Mouse (Mus musculus): ENCODE data around the gene Spag8. TPM values are rescaled to one million over a fixed set of nuclear protein-coding genes. Genes with fewer than 3 reads are reported as not detected.
A peak's percentile ranks its signal among the peaks of the same experiment; 100 is the strongest.

Gene Spag8
- polyA plus RNA-seq, 1 experiment from 2014 or later = 6.7 TPM

DNA sequence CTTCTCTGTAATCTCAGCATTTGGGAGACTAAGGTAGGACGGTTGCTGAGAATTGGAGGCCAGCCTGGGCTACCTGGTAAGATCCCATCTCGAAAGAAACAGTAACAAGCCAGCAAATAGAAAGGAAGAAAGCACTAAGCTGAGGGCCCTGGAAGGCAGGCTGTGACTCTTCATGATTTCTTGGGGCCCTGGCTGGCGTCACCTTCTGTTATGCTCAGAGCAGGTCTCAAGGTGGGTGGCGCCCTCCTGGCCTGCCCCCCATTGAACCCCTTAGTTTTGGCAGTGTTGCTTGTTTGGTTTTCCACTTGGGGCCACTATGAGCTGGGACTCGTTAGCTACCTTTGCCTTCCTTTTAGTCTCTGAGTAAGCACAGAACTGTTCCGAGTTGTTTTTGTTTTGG is 16.6 kb downstream of the Spag8 start:
- Histone ChIP-seq H3K4me2 (replicated peaks) (no peak overlapping the region), H3K9me3 (no peaks in the 10 kb centered on the region), H3K4me3 (no peak overlapping the region), H3K27ac (replicated peaks) (no peak overlapping the region), H3K4me1 (peaks cover 16% of the 10 kb centered on the region), H3K9ac (replicated peaks) (no peak overlapping the region), H3K27me3 (no peaks in the 10 kb centered on the region), H3K36me3 (no peaks in the 10 kb centered on the region)
- 57% methylated on average over 6 of the region's 6 CpGs for WGBS
- no peak for ATAC-seq (replicated peaks)

DNA sequence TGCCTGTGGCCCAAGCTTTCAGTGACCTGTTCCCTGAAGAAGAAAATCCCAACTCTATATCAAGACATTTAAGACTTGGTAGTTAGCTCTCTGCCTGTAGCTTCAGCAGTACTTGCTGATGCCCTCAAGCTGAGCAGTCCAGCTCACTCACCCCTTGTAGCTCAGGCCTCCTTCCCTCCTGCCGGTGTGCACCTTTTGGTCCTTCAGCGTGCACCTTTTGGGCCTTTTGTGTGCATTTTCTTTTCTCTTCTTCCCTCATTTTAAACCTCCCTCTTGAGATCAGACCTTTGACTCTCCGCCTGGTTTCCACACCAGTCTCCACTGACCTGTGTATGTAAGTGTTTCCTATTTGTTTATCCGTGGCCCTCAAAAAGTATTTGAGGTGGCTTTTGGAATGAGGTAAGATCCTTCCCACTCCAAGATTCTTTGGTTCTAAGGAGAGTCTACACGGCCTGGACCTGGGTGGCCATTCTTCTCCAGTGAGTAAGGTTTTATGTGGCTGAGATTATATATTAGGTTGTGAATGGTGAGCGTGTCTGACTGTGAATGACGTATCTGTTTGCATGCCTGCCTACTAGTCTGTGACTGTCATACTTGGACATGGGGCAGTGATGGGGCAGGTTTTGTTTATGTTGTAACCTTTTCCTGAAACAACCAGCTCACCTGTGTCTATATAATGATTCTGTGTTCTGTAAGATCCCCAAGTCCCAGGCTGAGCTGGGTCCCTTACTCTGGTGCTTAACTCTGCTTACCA is 18.6 kb downstream of the Spag8 start:
- no peak for ATAC-seq (replicated peaks)
- H3K4me1 ChIP-seq = peaks cover 29% of the 10 kb centered on the region
- no peak overlapping the region for H3K4me3 ChIP-seq
- H3K27me3 ChIP-seq = no peaks in the 10 kb centered on the region
- H3K4me2 ChIP-seq (replicated peaks) = no peak overlapping the region
- H3K9ac ChIP-seq (replicated peaks) = no peak overlapping the region
- no peaks in the 10 kb centered on the region for H3K36me3 ChIP-seq
- WGBS = 89% methylated on average over 7 of the region's 7 CpGs
- no peak overlapping the region for H3K27ac ChIP-seq (replicated peaks)
- no peaks in the 10 kb centered on the region for H3K9me3 ChIP-seq

GRCm38 (mm10) chr4:43633736-43634135 is 19.7 kb downstream of the Spag8 start:
- H3K4me3 ChIP-seq = no peak overlapping the region
- no peaks in the 10 kb centered on the region for H3K9me3 ChIP-seq
- no peaks in the 10 kb centered on the region for H3K27me3 ChIP-seq
- no peak overlapping the region for H3K9ac ChIP-seq (replicated peaks)
- H3K27ac ChIP-seq (replicated peaks) = no peak overlapping the region
- H3K4me2 ChIP-seq (replicated peaks) = no peak overlapping the region
- peaks cover 29% of the 10 kb centered on the region for H3K4me1 ChIP-seq
- no peak for ATAC-seq (replicated peaks)
- no peaks in the 10 kb centered on the region for H3K36me3 ChIP-seq
- WGBS = 94% methylated on average over 2 of the region's 2 CpGs

- Histone ChIP-seq H3K27ac (replicated peaks) (no peak overlapping the region), H3K9me3 (no peaks in the 10 kb centered on the region), H3K4me2 (replicated peaks) (peak overlapping the region; percentile 86; the same call in 1 of the 2 replicates), H3K9ac (replicated peaks) (no peak overlapping the region), H3K4me1 (peaks cover 29% of the 10 kb centered on the region), H3K36me3 (no peaks in the 10 kb centered on the region), H3K27me3 (no peaks in the 10 kb centered on the region), H3K4me3 (no peak overlapping the region)
- 84% methylated on average over 8 of the region's 8 CpGs for WGBS
- no peak for ATAC-seq (replicated peaks)
Measured at GRCm38 (mm10) chr4:43633296-43633695, 20.1 kb downstream of the Spag8 start.

DNA sequence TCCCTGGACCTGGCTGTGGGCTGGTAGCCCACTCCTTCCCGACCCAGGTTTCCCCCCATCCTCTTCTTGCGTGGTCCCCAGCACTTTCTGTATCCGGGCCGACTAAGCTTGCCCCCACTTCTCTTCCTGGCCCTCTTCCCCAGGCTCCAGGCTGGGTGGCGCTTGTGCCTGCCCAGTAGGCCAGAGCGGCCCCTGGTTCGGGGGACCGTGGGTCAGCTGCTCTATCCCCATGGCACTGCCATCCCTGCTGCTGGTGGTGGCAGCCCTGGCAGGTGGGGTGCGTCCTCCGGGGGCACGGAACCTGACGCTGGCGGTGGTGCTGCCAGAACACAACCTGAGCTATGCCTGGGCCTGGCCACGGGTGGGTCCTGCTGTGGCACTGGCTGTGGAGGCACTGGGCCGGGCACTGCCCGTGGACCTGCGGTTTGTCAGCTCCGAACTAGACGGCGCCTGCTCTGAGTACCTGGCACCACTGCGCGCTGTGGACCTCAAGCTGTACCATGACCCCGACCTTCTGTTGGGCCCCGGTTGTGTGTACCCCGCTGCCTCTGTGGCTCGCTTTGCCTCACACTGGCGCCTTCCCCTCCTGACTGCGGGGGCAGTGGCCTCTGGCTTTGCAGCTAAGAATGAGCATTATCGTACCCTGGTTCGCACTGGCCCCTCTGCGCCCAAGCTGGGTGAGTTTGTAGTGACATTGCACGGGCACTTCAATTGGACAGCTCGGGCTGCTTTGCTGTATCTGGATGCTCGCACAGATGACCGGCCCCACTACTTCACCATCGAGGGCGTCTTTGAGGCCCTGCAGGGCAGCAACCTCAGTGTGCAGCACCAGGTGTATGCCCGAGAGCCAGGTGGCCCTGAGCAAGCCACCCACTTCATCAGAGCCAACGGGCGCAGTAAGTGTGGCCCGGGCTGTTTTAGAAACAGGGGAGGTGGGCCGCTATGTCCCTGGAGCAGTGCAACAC is 21.2 kb downstream of the Spag8 start:
- H3K9me3 ChIP-seq = no peaks in the 10 kb centered on the region
- H3K4me2 ChIP-seq (replicated peaks) = peak overlapping the region; percentile 86
- peak overlapping the region; percentile 82 for H3K27ac ChIP-seq (replicated peaks)
- H3K4me1 ChIP-seq = peaks cover 29% of the 10 kb centered on the region
- H3K36me3 ChIP-seq = no peaks in the 10 kb centered on the region
- no peaks in the 10 kb centered on the region for H3K27me3 ChIP-seq
- ATAC-seq (replicated peaks) = peak; percentile 6; the same call in 1 of the 2 replicates
- whole genome bisulfite sequencing = 48% methylated on average over 42 of the region's 42 CpGs
- peak overlapping the region; percentile 96 for H3K9ac ChIP-seq (replicated peaks)
- H3K4me3 ChIP-seq = peak overlapping the region; percentile 71

DNA sequence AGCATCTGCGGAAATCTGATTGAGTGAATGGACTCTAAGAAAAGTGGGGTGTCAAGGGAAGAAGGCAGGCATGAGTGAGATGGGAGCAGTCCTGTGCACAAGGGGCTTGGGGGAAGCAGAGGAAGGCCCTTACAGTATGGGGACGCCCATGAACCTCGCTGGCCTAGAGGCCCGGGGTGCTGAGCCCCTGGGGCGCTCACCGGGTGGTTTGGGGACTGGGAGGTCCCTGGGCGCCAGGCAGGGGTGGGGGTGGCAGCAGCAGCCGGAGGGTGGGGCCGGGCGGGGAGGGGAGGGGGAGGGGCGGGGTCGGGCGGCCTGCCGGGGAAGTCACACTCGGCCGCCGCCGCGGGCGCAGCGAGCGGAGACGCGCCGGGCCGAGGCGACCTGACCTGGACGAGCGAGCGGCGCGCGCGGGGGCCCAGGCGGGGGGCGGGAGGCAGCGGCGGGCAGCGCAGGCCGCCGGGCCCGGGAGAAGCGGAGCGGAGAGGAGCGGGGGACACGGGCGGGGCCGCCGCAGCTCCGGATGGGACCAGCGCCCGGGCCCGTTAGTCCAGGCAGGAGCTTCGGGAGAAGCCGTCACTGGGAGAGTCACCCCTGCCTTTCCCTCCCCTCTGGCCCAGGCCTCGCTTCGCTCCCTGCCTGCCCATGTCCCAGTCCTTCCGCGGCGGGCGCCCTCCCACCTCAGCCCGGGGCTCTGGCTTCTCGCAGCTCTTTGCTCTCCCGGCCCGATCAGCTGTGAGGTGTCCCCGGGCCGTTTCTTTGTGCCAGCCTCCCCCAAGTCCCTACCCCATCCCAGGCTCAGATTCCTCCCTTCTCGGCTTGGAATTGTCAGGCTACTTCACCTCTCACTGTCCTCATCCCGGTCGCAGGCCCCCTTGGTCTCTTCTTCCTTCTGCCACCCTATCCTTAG is 22.1 kb downstream of the Spag8 start, which contains the start of gene Npr2:
Gene Npr2, plus strand, starts transcription at position 890 of the 910 bp plus-strand sequence.
- Histone ChIP-seq H3K4me2 (replicated peaks) (peak within 1 kb of the TSS; percentile 86), H3K27ac (replicated peaks) (peak within 1 kb of the TSS; percentile 82), H3K9me3 (no peaks in the 10 kb centered on the region), H3K36me3 (no peaks in the 10 kb centered on the region), H3K27me3 (no peaks in the 10 kb centered on the region), H3K4me3 (peak within 1 kb of the TSS; percentile 71), H3K9ac (replicated peaks) (peak within 1 kb of the TSS; percentile 96), H3K4me1 (peaks cover 29% of the 10 kb centered on the region)
- WGBS = 2% methylated on average over 28 of the region's 70 CpGs
- ATAC-seq (replicated peaks) = peak; percentile 66

GRCm38 (mm10) chr4:43630671-43631045 is 22.7 kb downstream of the Spag8 start:
- peak; percentile 46 for ATAC-seq (replicated peaks)
- 14% methylated on average over 5 of the region's 5 CpGs for WGBS
- Histone ChIP-seq H3K9me3 (0 out of 2 replicates have a peak, but pooled peaks cover 3% of the 10 kb centered on the region), H3K4me3 (peak overlapping the region; percentile 71), H3K4me1 (peaks cover 29% of the 10 kb centered on the region), H3K4me2 (replicated peaks) (peak overlapping the region; percentile 86), H3K27me3 (no peaks in the 10 kb centered on the region), H3K36me3 (no peaks in the 10 kb centered on the region), H3K27ac (replicated peaks) (peak overlapping the region; percentile 82), H3K9ac (replicated peaks) (peak overlapping the region; percentile 96)

DNA sequence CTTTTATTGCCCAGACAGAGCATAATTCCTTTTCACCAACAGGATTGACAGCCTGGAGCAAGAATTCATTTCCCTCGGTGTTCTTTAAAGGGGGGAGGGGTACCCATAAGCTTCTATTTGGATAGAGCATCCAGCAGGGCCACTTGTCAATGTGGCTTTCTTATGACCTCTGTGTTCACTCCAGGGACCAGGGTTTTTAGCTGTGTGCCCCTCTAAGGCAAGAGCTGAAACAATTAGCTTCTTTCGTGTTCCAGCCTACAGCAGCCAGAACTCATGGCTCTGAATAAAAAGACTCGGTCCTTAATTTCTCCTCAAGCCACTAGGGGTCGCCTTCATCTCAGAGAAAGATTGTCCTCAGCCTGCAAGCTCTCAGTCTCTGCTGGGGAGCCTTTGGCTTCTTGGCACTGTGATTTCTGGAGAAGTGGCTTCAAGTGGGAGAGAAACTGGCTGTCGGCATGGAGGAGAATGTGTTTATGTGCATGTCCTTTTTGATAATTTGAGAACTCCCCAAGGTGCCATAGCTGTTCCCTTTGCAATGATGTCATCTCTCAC is 23.3 kb downstream of the Spag8 start:
- ATAC-seq (replicated peaks) = peak; percentile 75
- WGBS = 2% methylated on average over 5 of the region's 5 CpGs
- Histone ChIP-seq H3K4me1 (peaks cover 29% of the 10 kb centered on the region), H3K36me3 (no peaks in the 10 kb centered on the region), H3K4me3 (no peak overlapping the region), H3K9me3 (peaks cover 8% of the 10 kb centered on the region; the same call in 1 of the 2 replicates), H3K27me3 (no peaks in the 10 kb centered on the region), H3K9ac (replicated peaks) (0 out of 2 replicates have a peak overlapping the region, but pooled peaks have one; percentile 22), H3K27ac (replicated peaks) (peak overlapping the region; percentile 82), H3K4me2 (replicated peaks) (peak overlapping the region; percentile 86)

DNA sequence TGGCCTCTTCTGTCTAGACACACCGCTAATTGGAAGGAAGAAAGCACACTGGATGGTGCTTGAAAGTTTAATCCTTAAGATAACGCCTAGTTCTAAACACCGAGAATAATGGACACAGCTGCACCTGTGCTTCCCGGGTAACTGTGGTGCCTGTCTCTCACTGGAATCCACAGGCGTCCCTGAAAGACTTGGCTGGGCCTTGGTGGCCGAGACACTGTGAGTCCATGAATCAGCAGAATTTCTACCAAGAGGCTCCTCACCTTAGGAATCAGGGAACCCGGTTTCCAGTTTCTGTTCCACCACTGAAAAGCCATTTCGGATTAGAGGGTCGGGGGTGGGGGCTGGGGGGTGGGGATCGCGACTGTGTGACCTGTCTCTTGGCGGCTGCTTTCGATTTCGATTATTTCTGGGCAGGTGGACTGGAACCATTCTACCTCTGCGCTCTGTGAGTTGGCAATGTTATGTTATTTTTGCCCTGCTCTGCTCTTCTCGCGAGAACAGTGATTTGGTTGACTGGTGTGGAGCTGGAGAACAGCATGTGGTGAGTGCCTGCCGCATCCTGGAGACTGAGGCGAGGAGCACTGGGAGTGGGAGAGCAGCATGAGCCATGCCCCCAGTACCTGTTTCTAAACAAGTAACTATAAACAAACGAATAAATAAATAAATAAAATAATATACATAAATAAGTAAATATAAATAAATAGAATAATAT is 24.1 kb downstream of the Spag8 start:
- Histone ChIP-seq H3K4me3 (no peak overlapping the region), H3K9me3 (peaks cover 10% of the 10 kb centered on the region; the same call in 1 of the 2 replicates), H3K36me3 (no peaks in the 10 kb centered on the region), H3K27me3 (no peaks in the 10 kb centered on the region), H3K4me1 (peaks cover 29% of the 10 kb centered on the region), H3K27ac (replicated peaks) (no peak overlapping the region), H3K4me2 (replicated peaks) (no peak overlapping the region), H3K9ac (replicated peaks) (no peak overlapping the region)
- ATAC-seq (replicated peaks) = no peak
- WGBS = 33% methylated on average over 20 of the region's 20 CpGs

GRCm38 (mm10) chr4:43620146-43620778 is 33.1 kb downstream of the Spag8 start:
- Histone ChIP-seq H3K27ac (replicated peaks) (no peak overlapping the region), H3K9ac (replicated peaks) (no peak overlapping the region), H3K9me3 (peaks cover 3% of the 10 kb centered on the region; the same call in 1 of the 2 replicates), H3K4me3 (no peak overlapping the region), H3K27me3 (no peaks in the 10 kb centered on the region), H3K36me3 (no peaks in the 10 kb centered on the region), H3K4me1 (no peaks in the 10 kb centered on the region), H3K4me2 (replicated peaks) (no peak overlapping the region)
- ATAC-seq (replicated peaks) = no peak
- 91% methylated on average over 4 of the region's 4 CpGs for WGBS
